Mouse (Mus musculus) sigmoid colon, adult 10 weeks (tissue): Measurements from ENCODE around the gene Fam3a. TPM values are rescaled to one million over a fixed set of nuclear protein-coding genes. Genes with fewer than 3 reads are reported as not detected.

Experiments used
- polyA plus RNA-seq: library from polyadenylated mRNA; stranded (reverse); fragments of 350-450 nt; fragmentation: Illumina TruSeq; extraction: RNeasy Lipid Tissue Mini Kit (QIAGEN cat#74804); gene quantifications from one replicate; pipeline ENCODE4 v1.2.3, GENCODE M21; 2014; ENCODE audit warnings: low read depth, low replicate concordance

The Fam3a gene
- 12.5 TPM for polyA plus RNA-seq

GRCm38 (mm10) chrX:74392535-74393443 is at the start of gene Fam3a, which contains the start of gene Ikbkg:
Gene Fam3a, minus strand, starts transcription at chrX:74393272.
Gene Ikbkg, plus strand, starts transcription at chrX:74393290.

GRCm38 (mm10) chrX:74428826-74429276 is 35.8 kb upstream of the Fam3a start, which contains the start of gene G6pdx:
Gene G6pdx, minus strand, starts transcription at chrX:74429194.

GRCm38 (mm10) chrX:74372888-74373549 is 20.1 kb downstream of the Fam3a start, which contains the start of the genes Ubl4a and Slc10a3:
Gene Ubl4a, minus strand, starts transcription at chrX:74373218.
Gene Slc10a3, minus strand, starts transcription at chrX:74373349.

GRCm38 (mm10) chrX:74353467-74353770 is 39.7 kb downstream of the Fam3a start, which contains the start of gene Lage3:
Gene Lage3, minus strand, starts transcription at chrX:74353618.

Other genes starting within 250 kb of the Fam3a start
- not detected for gene Tex28, start 225.4 kb downstream of the Fam3a start, polyA plus RNA-seq
- gene Tktl1, start 216.0 kb downstream of the Fam3a start, polyA plus RNA-seq = not detected
- 96.7 TPM for gene Flna, start 143.5 kb downstream of the Fam3a start, polyA plus RNA-seq
- 42.5 TPM for gene Emd, start 138.6 kb downstream of the Fam3a start, polyA plus RNA-seq
- 1,296 TPM for gene Rpl10, start 122.5 kb downstream of the Fam3a start, polyA plus RNA-seq
- gene Taz, start 111.4 kb downstream of the Fam3a start, polyA plus RNA-seq = 77.7 TPM
- gene Dnase1l1, start 110.9 kb downstream of the Fam3a start, polyA plus RNA-seq = 53.1 TPM
- 145 TPM for gene Atp6ap1, start 96.2 kb downstream of the Fam3a start, polyA plus RNA-seq
- gene Gdi1, start 88.3 kb downstream of the Fam3a start, polyA plus RNA-seq = 117 TPM
- 12.3 TPM for gene Fam50a, start 80.2 kb downstream of the Fam3a start, polyA plus RNA-seq
- gene Plxna3, start 64.2 kb downstream of the Fam3a start, polyA plus RNA-seq = 1.0 TPM
- 10.0 TPM for gene Lage3, start 39.7 kb downstream of the Fam3a start, polyA plus RNA-seq
- gene Ubl4a, start 20.1 kb downstream of the Fam3a start, polyA plus RNA-seq = 35.8 TPM
- gene Slc10a3, start 19.9 kb downstream of the Fam3a start, polyA plus RNA-seq = 10.3 TPM
- gene Ikbkg, start within 50 bp of the Fam3a start, polyA plus RNA-seq = 47.1 TPM
- 12.9 TPM for gene G6pdx, start 35.9 kb upstream of the Fam3a start, polyA plus RNA-seq
- not detected for gene Gm6880, start 88.1 kb upstream of the Fam3a start, polyA plus RNA-seq
- gene Olfr1326-ps1, start 181.6 kb upstream of the Fam3a start, polyA plus RNA-seq = not detected
- not detected for gene Olfr1325, start 199.4 kb upstream of the Fam3a start, polyA plus RNA-seq